In the genomic region with DNA sequence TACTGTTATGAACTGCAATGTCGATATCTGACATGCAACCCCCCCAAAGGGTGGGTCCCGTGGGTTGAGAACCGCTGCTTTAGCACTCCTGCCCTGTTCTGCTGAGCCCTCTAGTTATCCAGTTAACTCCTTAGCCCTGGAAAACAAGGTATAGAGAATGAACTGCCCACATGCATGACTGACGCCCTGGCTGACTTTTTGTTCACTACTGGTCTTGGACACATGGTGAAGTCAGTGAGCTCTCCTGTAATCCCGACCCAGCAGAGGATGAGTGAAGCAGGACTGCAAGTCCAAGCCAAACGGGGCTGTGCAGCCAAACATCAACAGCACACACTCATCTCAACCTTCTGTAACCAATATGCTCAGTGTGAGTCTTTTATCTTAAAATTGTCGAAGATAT, we compare ENCODE assay signal across 9 mouse cellular contexts. TPM values are rescaled to one million over a fixed set of nuclear protein-coding genes. Genes with fewer than 3 reads are reported as not detected.
DNase-seq lines count a peak whose midpoint lies in the region; ATAC-seq and TF ChIP-seq lines count a peak whose summit lies in the region.
"Had no signal": no experiment of that assay in that cellular context is flagged by ENCODE, and none has a peak within 500 bp of the region (broad histone marks: within the 10 kb centered on the region; RNA-seq: fewer than 3 reads in every experiment).

No protein-coding gene starts in this region.

- no peak for TF ChIP-seq EP300 in liver, postnatal 0 days (IDR thresholded peaks at IDR 0.05; ENCODE audit: low read depth)

- peak overlapping the region; percentile 93; the same call in 1 of the 2 replicates for H3K9ac ChIP-seq in heart, embryonic 15.5 days
- no peak overlapping the region for H3K9ac ChIP-seq in forebrain, embryonic 15.5 days (replicated peaks)
- no peak overlapping the region for H3K9ac ChIP-seq in liver, postnatal 0 days (replicated peaks)

- H3K4me2 ChIP-seq in heart, embryonic 15.5 days: peak overlapping the region; percentile 71; the same call in 1 of the 2 replicates
- H3K4me2 ChIP-seq in forebrain, embryonic 15.5 days (replicated peaks): 0 out of 2 replicates have a peak overlapping the region, but pooled peaks have one; percentile 53
- peak overlapping the region; percentile 89; the same call in 1 of the 2 replicates for H3K4me2 ChIP-seq in liver, postnatal 0 days (ENCODE audit: low read depth, low read length)

- peak overlapping the region; percentile 81 for H3K4me3 ChIP-seq in heart, embryonic 15.5 days
- H3K4me3 ChIP-seq in cortical plate, adult 2 months (ENCODE audit: insufficient read depth, low read length): peak overlapping the region; percentile 62; the same call in 1 of the 2 replicates
- H3K4me3 ChIP-seq in forebrain, embryonic 15.5 days: peak overlapping the region; percentile 91; the same call in 1 of the 2 replicates
- no peak overlapping the region for H3K4me3 ChIP-seq in liver, postnatal 0 days (ENCODE audit: low read depth, low read length)

- WGBS in heart, embryonic 15.5 days: 78% methylated on average over 7 of the region's 7 CpGs
- 89% methylated on average over 7 of the region's 7 CpGs for WGBS in forebrain, embryonic 15.5 days
- WGBS in liver, postnatal 0 days (ENCODE audit: insufficient replicate concordance): 78% methylated on average over 7 of the region's 7 CpGs

- ATAC-seq in heart, embryonic 15.5 days (replicated peaks; ENCODE audit: insufficient number of reproducible peaks, insufficient read depth, low FRiP score, low read depth): no peak
- no peak for ATAC-seq in forebrain, embryonic 15.5 days (replicated peaks)
- no peak for ATAC-seq in liver, postnatal 0 days

- TF ChIP-seq POLR2A in cortical plate, adult 2 months (IDR thresholded peaks at IDR 0.05; ENCODE audit: extremely low read depth, insufficient read depth, low read length): no peak

- H3K36me3 ChIP-seq in heart, embryonic 15.5 days: peaks cover 24% of the 10 kb centered on the region
- H3K36me3 ChIP-seq in forebrain, embryonic 15.5 days: peaks cover 32% of the 10 kb centered on the region
- H3K36me3 ChIP-seq in liver, postnatal 0 days (replicated peaks; ENCODE audit: insufficient read depth, low read length): peaks cover 15% of the 10 kb centered on the region; the same call in 1 of the 2 replicates

- TF ChIP-seq CTCF in cortical plate, adult 2 months (IDR thresholded peaks at IDR 0.05; ENCODE audit: extremely low read depth, insufficient read depth, low read length): no peak
- TF ChIP-seq CTCF in liver, postnatal 0 days (IDR thresholded peaks at IDR 0.05; ENCODE audit: low read depth): no peak

- peaks cover 34% of the 10 kb centered on the region for H3K4me1 ChIP-seq in heart, embryonic 15.5 days (replicated peaks)
- peaks cover 1% of the 10 kb centered on the region; the same call in 1 of the 2 replicates for H3K4me1 ChIP-seq in cortical plate, adult 2 months (ENCODE audit: control insufficient read depth, insufficient read depth, low read length)
- H3K4me1 ChIP-seq in forebrain, embryonic 15.5 days: peaks cover 23% of the 10 kb centered on the region
- H3K4me1 ChIP-seq in liver, postnatal 0 days (ENCODE audit: insufficient read depth): peaks cover 16% of the 10 kb centered on the region

- no peaks in the 10 kb centered on the region for H3K27me3 ChIP-seq in heart, embryonic 15.5 days
- no peaks in the 10 kb centered on the region for H3K27me3 ChIP-seq in forebrain, embryonic 15.5 days
- H3K27me3 ChIP-seq in liver, postnatal 0 days (ENCODE audit: insufficient read depth, low read length): 0 out of 2 replicates have a peak, but pooled peaks cover 3% of the 10 kb centered on the region

- H3K9me3 ChIP-seq in heart, embryonic 15.5 days (replicated peaks): no peaks in the 10 kb centered on the region
- H3K9me3 ChIP-seq in forebrain, embryonic 15.5 days: no peaks in the 10 kb centered on the region
- H3K9me3 ChIP-seq in liver, postnatal 0 days (ENCODE audit: low read length): no peaks in the 10 kb centered on the region

- no peak for DNase-seq in heart, adult 18-20 months
- DNase-seq in liver, postnatal 0 days: no peak
- no peak for DNase-seq in urinary bladder, postnatal 36 days (ENCODE audit: low spot score in 2 of 2)
- no peak for DNase-seq in kidney, postnatal 36 days
- DNase-seq in layer of hippocampus, postnatal 25 days (ENCODE audit: extremely low spot score in 1 of 2, low spot score in 1 of 2): no peak
- DNase-seq: adrenal gland, postnatal 25 days had no signal

- H3K27ac ChIP-seq in heart, embryonic 15.5 days: no peak overlapping the region
- no peak overlapping the region for H3K27ac ChIP-seq in cortical plate, adult 2 months (ENCODE audit: insufficient read depth, low read length)
- no peak overlapping the region for H3K27ac ChIP-seq in forebrain, embryonic 15.5 days (replicated peaks)
- H3K27ac ChIP-seq in liver, postnatal 0 days (ENCODE audit: low read depth): no peak overlapping the region

RNA-seq across cellular contexts. Expression of gene Brwd1, which starts 1.8 kb away (rescaled TPM):
- 63.6 and 68.1 TPM in 2 replicates for polyA plus RNA-seq in heart, embryonic 15.5 days (2015; fragmentation: Nextera tagmentation; extraction: Ambion mirVana)
- total RNA-seq in heart, adult 18-20 months (2021): 10 to 100 TPM; 75.4 to 80.1 TPM
- 94.2 and 95.0 TPM in 2 replicates for polyA plus RNA-seq in cortical plate, adult 2 months (2012; rRNA removed)
- polyA plus RNA-seq in forebrain, embryonic 15.5 days (2015; fragmentation: Nextera tagmentation; extraction: Ambion mirVana): 211 and 228 TPM in 2 replicates
- polyA plus RNA-seq in liver, postnatal 0 days (2015; fragmentation: Nextera tagmentation; extraction: Ambion mirVana): 12.3 and 12.8 TPM in 2 replicates
- 100 to 1,000 TPM; 120 to 147 TPM for total RNA-seq in layer of hippocampus, postnatal 25 days (2021)

RNA-seq across cellular contexts. Expression of gene Hmgn1, which starts 47.0 kb away (rescaled TPM):
- 289 and 315 TPM in 2 replicates for polyA plus RNA-seq in heart, embryonic 15.5 days (2015; fragmentation: Nextera tagmentation; extraction: Ambion mirVana)
- 10 to 100 TPM; 46.5 to 57.6 TPM for total RNA-seq in heart, adult 18-20 months (2021)
- 70.3 and 75.2 TPM in 2 replicates for polyA plus RNA-seq in cortical plate, adult 2 months (2012; rRNA removed)
- 543 and 563 TPM in 2 replicates for polyA plus RNA-seq in forebrain, embryonic 15.5 days (2015; fragmentation: Nextera tagmentation; extraction: Ambion mirVana)
- 109 and 113 TPM in 2 replicates for polyA plus RNA-seq in liver, postnatal 0 days (2015; fragmentation: Nextera tagmentation; extraction: Ambion mirVana)
- 10 to 100 TPM; 64.8 to 77.2 TPM for total RNA-seq in layer of hippocampus, postnatal 25 days (2021)
